Mouse (Mus musculus) heart, adult 2 months (tissue): ENCODE results near the gene Vsig8.

ENCODE experiments used
- CTCF ChIP-seq: fragments of 200-600 bp; IDR thresholded peaks from 2 replicates; pipeline ENCODE4 v1.8.1; 2022; ENCODE audit warnings: antibody characterized with exemption, mild to moderate bottlenecking, moderate library complexity
- EP300 ChIP-seq: fragments of 200-500 bp; IDR thresholded peaks from 2 replicates; pipeline ENCODE4 v1.6.1; 2011; ENCODE audit warnings: low read depth, low read length, control low read depth; ENCODE audit not compliant: insufficient read depth
- POLR2A ChIP-seq: fragments of 200-500 bp; IDR thresholded peaks from 2 replicates; pipeline ENCODE4 v1.6.1; 2011; ENCODE audit warnings: mild to moderate bottlenecking, low read depth, low read length, control low read depth; ENCODE audit not compliant: insufficient read depth

- TF ChIP-seq POLR2A (no peak), CTCF (no peak), EP300 (no peak)
Observed at GRCm38 (mm10) chr1:172585612-172586567, 30.2 kb downstream of the Vsig8 start.
